Mouse (Mus musculus): ENCODE measurements around the gene Atxn7l1. TPM values are rescaled to one million over a fixed set of nuclear protein-coding genes. Genes with fewer than 3 reads are reported as not detected.

The Atxn7l1 gene
- total and polyA plus RNA-seq, 2 experiments from 2014 or later, result 15.8 to 24.9 TPM

- TF ChIP-seq CTCF (IDR thresholded peaks at IDR 0.05; ENCODE audit: low read depth), result no peak
- no peak overlapping the region for H3K27ac ChIP-seq
- H3K4me2 ChIP-seq (ENCODE audit: low read depth, low read length), result no peak overlapping the region
- H3K4me3 ChIP-seq (ENCODE audit: low read length), result no peak overlapping the region
- ATAC-seq, result no peak
- no peaks in the 10 kb centered on the region for H3K36me3 ChIP-seq (ENCODE audit: insufficient read depth, low read length)
- no peaks in the 10 kb centered on the region for H3K9me3 ChIP-seq (ENCODE audit: low read length)
- no peaks in the 10 kb centered on the region for H3K4me1 ChIP-seq (ENCODE audit: insufficient read depth, low read length)
- H3K27me3 ChIP-seq (ENCODE audit: insufficient read depth, low read length), result no peaks in the 10 kb centered on the region
- no peak overlapping the region for H3K9ac ChIP-seq (replicated peaks; ENCODE audit: low read length)
- DNase-seq (ENCODE audit: low spot score), result no peak
- 78% methylated on average over 11 of the region's 11 CpGs for WGBS
Measured at GRCm38 (mm10) chr12:33265877-33266276, 118.4 kb downstream of the Atxn7l1 start.

GRCm38 (mm10) chr12:33267965-33268364 is 120.5 kb downstream of the Atxn7l1 start:
- peak; percentile 63 for DNase-seq (ENCODE audit: low spot score)
- WGBS, result 46% methylated on average over 4 of the region's 4 CpGs
- no peak overlapping the region for H3K4me2 ChIP-seq (ENCODE audit: low read depth, low read length)

GRCm38 (mm10) chr12:33269743-33270142 is 122.2 kb downstream of the Atxn7l1 start:
- 0 out of 2 replicates have a peak, but pooled peaks have one; percentile 34 for ATAC-seq
- H3K36me3 ChIP-seq (ENCODE audit: insufficient read depth, low read length), result no peaks in the 10 kb centered on the region
- no peak overlapping the region for H3K4me3 ChIP-seq (ENCODE audit: low read length)
- H3K9ac ChIP-seq (replicated peaks; ENCODE audit: low read length), result no peak overlapping the region
- no peak overlapping the region for H3K27ac ChIP-seq
- DNase-seq (ENCODE audit: low spot score), result peak; percentile 76
- TF ChIP-seq CTCF (IDR thresholded peaks at IDR 0.05; ENCODE audit: low read depth), result peak; percentile 77
- H3K27me3 ChIP-seq (ENCODE audit: insufficient read depth, low read length), result no peaks in the 10 kb centered on the region
- no peaks in the 10 kb centered on the region for H3K9me3 ChIP-seq (ENCODE audit: low read length)
- 71% methylated on average over 5 of the region's 5 CpGs for WGBS
- H3K4me2 ChIP-seq (ENCODE audit: low read depth, low read length), result no peak overlapping the region
- H3K4me1 ChIP-seq (ENCODE audit: insufficient read depth, low read length), result no peaks in the 10 kb centered on the region

More at GRCm38 (mm10) chr12:33267965-33268364, 120.5 kb downstream of the Atxn7l1 start:
- Histone ChIP-seq H3K4me1 (ENCODE audit: insufficient read depth, low read length) (no peaks in the 10 kb centered on the region), H3K36me3 (ENCODE audit: insufficient read depth, low read length) (no peaks in the 10 kb centered on the region), H3K9me3 (ENCODE audit: low read length) (no peaks in the 10 kb centered on the region), H3K4me3 (ENCODE audit: low read length) (no peak overlapping the region), H3K27ac (0 out of 2 replicates have a peak overlapping the region, but pooled peaks have one; percentile 16), H3K9ac (replicated peaks; ENCODE audit: low read length) (no peak overlapping the region), H3K27me3 (ENCODE audit: insufficient read depth, low read length) (no peaks in the 10 kb centered on the region)
- peak; percentile 72 for ATAC-seq
- TF ChIP-seq CTCF (IDR thresholded peaks at IDR 0.05; ENCODE audit: low read depth), result no peak

- Histone ChIP-seq H3K9me3 (ENCODE audit: low read length) (no peaks in the 10 kb centered on the region), H3K4me1 (ENCODE audit: insufficient read depth, low read length) (no peaks in the 10 kb centered on the region), H3K4me3 (ENCODE audit: low read length) (no peak overlapping the region), H3K9ac (replicated peaks; ENCODE audit: low read length) (no peak overlapping the region), H3K27ac (no peak overlapping the region), H3K36me3 (ENCODE audit: insufficient read depth, low read length) (no peaks in the 10 kb centered on the region), H3K4me2 (ENCODE audit: low read depth, low read length) (no peak overlapping the region), H3K27me3 (ENCODE audit: insufficient read depth, low read length) (no peaks in the 10 kb centered on the region)
- ATAC-seq (no peak), DNase-seq (ENCODE audit: low spot score) (no peak)
- WGBS, result 58% methylated on average over 12 of the region's 12 CpGs
- no peak for TF ChIP-seq CTCF (IDR thresholded peaks at IDR 0.05; ENCODE audit: low read depth)
Measured at GRCm38 (mm10) chr12:33271865-33272264, 124.4 kb downstream of the Atxn7l1 start.

GRCm38 (mm10) chr12:33272441-33272840 is 124.9 kb downstream of the Atxn7l1 start:
- 50% methylated on average over 9 of the region's 9 CpGs for WGBS
- ATAC-seq (no peak), DNase-seq (ENCODE audit: low spot score) (no peak)
- no peaks in the 10 kb centered on the region for H3K9me3 ChIP-seq (ENCODE audit: low read length)
- no peak overlapping the region for H3K4me3 ChIP-seq (ENCODE audit: low read length)
- H3K27me3 ChIP-seq (ENCODE audit: insufficient read depth, low read length), result no peaks in the 10 kb centered on the region
- no peak overlapping the region for H3K27ac ChIP-seq
- no peak overlapping the region for H3K9ac ChIP-seq (replicated peaks; ENCODE audit: low read length)
- no peak for TF ChIP-seq CTCF (IDR thresholded peaks at IDR 0.05; ENCODE audit: low read depth)
- no peaks in the 10 kb centered on the region for H3K4me1 ChIP-seq (ENCODE audit: insufficient read depth, low read length)
- H3K4me2 ChIP-seq (ENCODE audit: low read depth, low read length), result no peak overlapping the region
- no peaks in the 10 kb centered on the region for H3K36me3 ChIP-seq (ENCODE audit: insufficient read depth, low read length)

GRCm38 (mm10) chr12:33273147-33273546 is 125.7 kb downstream of the Atxn7l1 start:
- 56% methylated on average over 4 of the region's 4 CpGs for WGBS
- no peaks in the 10 kb centered on the region for H3K4me1 ChIP-seq (ENCODE audit: insufficient read depth, low read length)
- no peaks in the 10 kb centered on the region for H3K9me3 ChIP-seq (ENCODE audit: low read length)
- no peak overlapping the region for H3K9ac ChIP-seq (replicated peaks; ENCODE audit: low read length)
- H3K27ac ChIP-seq, result no peak overlapping the region
- H3K36me3 ChIP-seq (ENCODE audit: insufficient read depth, low read length), result no peaks in the 10 kb centered on the region
- no peak for DNase-seq (ENCODE audit: low spot score)
- ATAC-seq, result no peak
- no peaks in the 10 kb centered on the region for H3K27me3 ChIP-seq (ENCODE audit: insufficient read depth, low read length)
- 0 out of 2 replicates have a peak, but pooled peaks have one; percentile 8 for TF ChIP-seq CTCF (IDR thresholded peaks at IDR 0.05; ENCODE audit: low read depth)
- no peak overlapping the region for H3K4me3 ChIP-seq (ENCODE audit: low read length)
- H3K4me2 ChIP-seq (ENCODE audit: low read depth, low read length), result no peak overlapping the region

- Histone ChIP-seq H3K36me3 (ENCODE audit: insufficient read depth, low read length) (no peaks in the 10 kb centered on the region), H3K9ac (replicated peaks; ENCODE audit: low read length) (no peak overlapping the region), H3K27ac (no peak overlapping the region), H3K4me3 (ENCODE audit: low read length) (no peak overlapping the region), H3K27me3 (ENCODE audit: insufficient read depth, low read length) (no peaks in the 10 kb centered on the region), H3K9me3 (ENCODE audit: low read length) (no peaks in the 10 kb centered on the region), H3K4me2 (ENCODE audit: low read depth, low read length) (no peak overlapping the region), H3K4me1 (ENCODE audit: insufficient read depth, low read length) (no peaks in the 10 kb centered on the region)
- DNase-seq (ENCODE audit: low spot score) (no peak), ATAC-seq (no peak)
- WGBS, result 86% methylated on average over 9 of the region's 9 CpGs
- no peak for TF ChIP-seq CTCF (IDR thresholded peaks at IDR 0.05; ENCODE audit: low read depth)
Measured at GRCm38 (mm10) chr12:33273668-33274067, 126.2 kb downstream of the Atxn7l1 start.
